Mouse (Mus musculus): ENCODE results near the gene Lgr5.
A peak's percentile ranks its signal among the peaks of the same experiment; 100 is the strongest.

Gene Lgr5

DNA sequence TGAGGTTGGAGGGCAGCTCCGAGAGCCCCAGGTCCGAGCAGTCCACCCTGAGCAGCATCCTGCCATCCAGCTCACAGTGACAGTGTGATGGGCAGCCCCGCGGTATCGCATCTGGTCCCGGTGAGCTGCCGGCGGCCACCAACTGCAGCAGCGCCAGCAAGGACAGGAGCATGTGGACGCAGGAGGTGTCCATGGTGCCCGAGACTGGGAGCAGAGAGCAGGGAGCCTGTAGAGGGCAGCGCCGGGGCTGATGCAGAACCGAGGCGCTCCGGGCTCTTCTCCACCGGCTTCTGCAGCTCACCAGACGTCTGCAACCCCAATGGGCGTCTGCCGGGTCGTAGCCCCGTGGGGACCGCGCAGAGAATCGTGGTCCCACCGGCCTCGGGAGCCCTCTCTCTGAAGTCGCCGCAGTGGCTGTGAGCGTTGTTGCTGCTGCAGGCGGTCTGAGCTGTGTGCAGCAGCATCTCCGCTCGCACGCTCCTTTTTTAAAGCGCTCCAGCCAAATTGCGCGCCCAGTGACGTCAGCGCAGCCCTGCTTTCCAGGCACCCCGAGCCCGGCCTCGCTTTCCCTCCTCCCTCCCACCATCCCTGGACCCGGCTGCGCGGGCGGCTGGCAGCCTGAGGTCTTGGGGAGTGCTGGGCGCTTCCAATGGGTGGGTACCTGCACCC, at the start of gene Lgr5:
Lgr5 (minus strand) TSS at position 480 of the 669 bp plus-strand sequence.
- peak; percentile 66 to 86 for DNase-seq (ENCODE audit: inconsistent age in 2 of 2, low spot score in 1 of 2)

GRCm38 (mm10) chr10:115626678-115627077, 39.1 kb upstream of the Lgr5 start:
- no peak for DNase-seq (ENCODE audit: inconsistent age in 2 of 2, low spot score in 1 of 2)

GRCm38 (mm10) chr10:115624957-115625356, 37.4 kb upstream of the Lgr5 start:
- no peak for DNase-seq (ENCODE audit: inconsistent age in 2 of 2, low spot score in 1 of 2)

DNA sequence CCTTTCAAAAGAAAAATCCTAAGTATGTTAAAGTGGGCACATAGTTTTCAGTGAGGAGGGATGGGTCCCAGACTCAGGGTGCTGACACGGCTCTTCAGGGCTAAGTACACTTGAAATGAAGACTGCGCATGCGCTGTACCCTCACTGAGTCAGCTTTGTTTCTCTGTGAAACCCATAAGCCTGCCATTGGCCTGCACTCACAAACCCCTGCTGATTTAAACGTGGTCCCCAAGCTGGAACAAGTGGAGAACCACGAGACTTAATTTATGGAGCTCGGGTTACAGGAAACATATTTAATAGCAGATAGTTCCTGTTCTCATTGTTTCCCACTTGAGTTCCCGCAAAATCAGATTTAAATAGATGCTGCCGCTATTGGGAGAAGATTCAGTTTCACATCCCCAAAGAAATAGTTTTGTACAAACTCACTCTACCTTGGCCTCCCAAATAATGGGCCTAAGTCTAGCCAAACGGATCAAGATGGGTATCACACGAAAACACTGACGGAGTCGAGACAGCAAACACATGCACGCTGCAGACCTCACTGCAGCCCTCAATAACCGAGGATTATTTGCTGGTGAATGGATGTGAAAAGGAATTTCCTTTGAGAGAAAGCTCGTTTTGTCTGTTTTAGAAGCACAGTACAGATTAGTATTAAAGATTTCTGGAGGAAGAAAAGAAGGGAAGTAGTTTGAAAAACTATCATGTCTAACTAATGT, 36.5 kb upstream of the Lgr5 start:
- DNase-seq (ENCODE audit: inconsistent age in 2 of 2, low spot score in 1 of 2), result no peak

DNA sequence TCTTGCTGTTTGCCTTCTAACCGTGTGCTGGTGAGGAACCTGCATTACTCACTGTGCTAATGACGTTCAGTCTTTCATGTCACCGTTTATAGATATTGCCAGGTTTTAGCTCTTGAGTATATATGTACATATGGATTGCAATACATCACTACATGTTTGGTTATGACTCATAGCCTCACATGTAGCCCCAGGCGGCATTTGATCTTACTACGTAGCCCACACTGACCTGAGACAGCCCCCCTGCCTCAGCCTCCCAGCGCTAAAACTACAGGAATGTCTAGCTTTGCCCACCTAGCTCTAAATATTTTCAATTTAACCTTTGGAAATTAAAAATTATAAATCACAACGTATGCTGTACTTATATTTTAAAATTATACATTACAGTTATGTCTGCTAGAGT, 35.9 kb upstream of the Lgr5 start:
- no peak for DNase-seq (ENCODE audit: inconsistent age in 2 of 2, low spot score in 1 of 2)

DNA sequence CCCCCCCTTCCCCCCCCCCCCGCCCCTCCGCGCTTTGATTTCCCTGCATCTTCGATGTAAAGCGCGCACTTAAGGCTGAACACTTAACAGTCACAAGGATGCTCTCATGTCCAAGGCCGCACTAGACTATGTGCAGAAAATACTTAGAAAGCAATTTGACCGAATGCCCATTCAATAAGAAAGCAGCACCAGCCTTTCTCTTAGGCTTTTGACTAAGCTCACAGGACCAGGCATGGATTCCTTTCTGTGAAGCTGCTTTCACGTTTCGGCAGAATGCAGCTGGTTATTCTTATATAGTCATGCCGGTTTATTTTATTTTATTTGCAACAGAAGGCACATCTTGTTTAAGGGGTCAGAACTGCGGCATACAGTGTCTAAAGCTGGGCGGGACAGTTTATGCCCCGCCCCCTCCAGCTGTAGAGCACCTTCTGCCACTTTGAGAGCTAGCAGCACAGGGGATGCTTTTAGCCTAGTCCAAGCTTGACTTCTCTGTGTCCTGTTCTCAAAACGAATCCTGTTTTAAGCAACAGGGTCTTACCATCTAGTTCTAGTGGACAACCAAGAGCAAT, 30.8 kb upstream of the Lgr5 start:
- DNase-seq (ENCODE audit: inconsistent age in 2 of 2, low spot score in 1 of 2), result no peak

- peak; percentile 7 to 67 for DNase-seq (ENCODE audit: inconsistent age in 2 of 2, low spot score in 1 of 2)
Measured at GRCm38 (mm10) chr10:115617456-115618287, 30.1 kb upstream of the Lgr5 start.

DNA sequence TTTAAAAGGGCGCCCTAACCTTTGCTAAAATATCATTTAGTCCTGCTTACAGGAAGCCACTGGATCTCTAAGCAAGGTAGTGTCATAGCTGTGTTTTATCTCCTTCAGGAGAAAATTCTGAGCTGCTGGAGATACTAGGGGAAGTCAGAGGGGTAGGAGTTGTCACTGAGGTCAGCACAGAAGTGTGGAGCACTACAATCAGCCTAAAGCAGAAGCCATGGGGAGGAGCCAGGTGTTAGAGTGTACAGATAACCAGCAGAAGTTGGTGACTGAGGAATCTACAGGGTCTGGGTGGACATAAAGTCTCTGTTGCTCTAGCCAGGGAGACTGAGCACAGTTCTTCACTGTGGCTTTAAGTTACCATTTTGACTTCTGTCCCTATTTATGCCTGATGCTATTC, 8.2 kb upstream of the Lgr5 start:
- no peak for DNase-seq (ENCODE audit: inconsistent age in 2 of 2, low spot score in 1 of 2)

DNA sequence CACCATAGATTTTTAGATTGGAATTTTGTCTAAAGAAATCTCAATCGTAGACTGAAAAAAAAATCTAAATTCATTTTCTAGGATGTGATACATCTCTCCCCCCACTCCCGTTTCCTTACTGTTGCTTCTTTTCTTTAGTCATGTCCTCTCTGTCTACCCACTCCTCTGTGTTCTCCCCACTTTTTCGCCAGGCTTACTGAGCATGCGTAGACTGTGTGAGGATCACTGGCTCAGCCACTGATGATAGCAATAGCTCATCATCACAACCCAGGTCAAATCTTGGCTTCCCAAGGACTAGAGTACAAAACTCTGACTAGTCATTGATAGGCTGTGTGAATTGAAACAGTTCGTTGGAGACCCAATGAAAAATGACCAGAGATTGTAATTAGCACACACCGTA, 6.1 kb upstream of the Lgr5 start:
- no peak for DNase-seq (ENCODE audit: inconsistent age in 2 of 2, low spot score in 1 of 2)

DNA sequence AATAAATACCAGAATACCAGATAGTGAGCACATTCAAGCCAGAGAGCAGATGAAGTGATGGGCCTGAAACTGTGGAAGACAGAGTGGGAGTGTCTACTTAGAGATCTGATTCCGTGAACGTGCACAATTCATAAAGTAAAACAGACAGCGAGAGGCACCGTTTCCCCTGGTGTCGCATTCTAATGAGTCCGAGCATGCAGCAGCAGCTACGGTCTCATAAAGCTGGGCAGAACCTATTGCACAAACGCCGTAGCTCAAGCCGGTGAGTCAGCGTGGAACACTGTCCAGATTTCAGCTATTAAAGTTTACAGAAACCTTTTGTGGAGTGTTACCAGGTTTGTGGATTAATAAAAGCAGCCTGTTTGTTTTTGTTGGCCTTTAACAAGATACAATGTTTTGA, 5.6 kb upstream of the Lgr5 start:
- DNase-seq (ENCODE audit: inconsistent age in 2 of 2, low spot score in 1 of 2), result peak in 1 of 2 experiments; percentile 35

- DNase-seq (ENCODE audit: inconsistent age in 2 of 2, low spot score in 1 of 2), result no peak
Measured at GRCm38 (mm10) chr10:115587979-115588378, 399 bp upstream of the Lgr5 start.

DNA sequence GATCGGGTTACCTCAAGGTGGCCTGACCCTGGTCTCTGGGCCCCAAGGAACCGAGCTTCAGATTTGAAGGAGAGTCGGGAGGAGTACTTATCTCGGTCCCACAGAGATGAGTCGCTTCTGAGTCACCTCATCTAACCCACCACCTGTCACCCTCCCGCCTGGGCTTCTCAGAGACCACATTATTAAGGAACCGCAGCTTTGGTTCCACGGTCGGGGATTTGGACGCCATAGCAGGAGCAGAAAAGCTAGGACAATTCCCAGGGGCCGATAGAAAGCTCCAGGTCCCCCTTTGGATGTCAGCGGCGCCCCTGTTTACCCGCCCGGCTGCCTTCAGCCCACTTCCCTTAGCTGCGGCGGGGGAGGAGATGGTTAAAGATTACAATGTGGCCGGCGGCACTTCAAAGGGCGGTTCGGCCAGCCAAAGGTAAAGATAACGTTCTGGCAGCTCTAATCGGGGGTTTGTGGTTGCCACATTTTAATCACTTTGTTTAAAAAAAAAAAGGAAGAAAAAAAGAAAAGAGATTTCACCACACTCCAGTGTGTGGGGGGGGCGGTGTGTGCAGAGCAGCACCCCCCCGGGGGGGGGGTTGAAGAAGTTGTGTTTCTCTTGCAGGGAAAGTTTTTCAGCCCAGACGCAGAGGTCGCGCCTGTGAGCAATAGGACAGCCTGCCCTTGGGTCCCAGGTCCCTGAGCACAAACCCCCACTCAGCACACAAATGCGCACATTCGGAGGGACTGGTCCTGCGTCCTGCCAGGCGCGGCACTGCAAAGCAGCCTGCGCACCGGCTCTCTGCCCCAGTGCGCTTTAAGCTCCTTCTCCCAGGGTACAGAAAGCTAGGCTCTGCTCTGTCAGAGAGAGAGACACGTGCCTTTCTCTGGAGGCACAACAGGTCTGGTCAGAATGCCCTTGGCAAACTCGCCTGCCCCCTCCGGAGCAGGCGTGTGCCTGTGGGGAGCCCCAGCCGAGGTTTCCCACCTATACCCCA, 1.0 kb downstream of the Lgr5 start:
- DNase-seq (ENCODE audit: inconsistent age in 2 of 2, low spot score in 1 of 2), result peak in 1 of 2 experiments; percentile 54

- DNase-seq (ENCODE audit: inconsistent age in 2 of 2, low spot score in 1 of 2), result peak in 1 of 2 experiments; percentile 38
Measured at GRCm38 (mm10) chr10:115585491-115586245, 1.9 kb downstream of the Lgr5 start.

- DNase-seq (ENCODE audit: inconsistent age in 2 of 2, low spot score in 1 of 2), result no peak
Measured at GRCm38 (mm10) chr10:115584656-115585055, 2.9 kb downstream of the Lgr5 start.

GRCm38 (mm10) chr10:115583071-115583470, 4.5 kb downstream of the Lgr5 start:
- DNase-seq (ENCODE audit: inconsistent age in 2 of 2, low spot score in 1 of 2), result no peak

- no peak for DNase-seq (ENCODE audit: inconsistent age in 2 of 2, low spot score in 1 of 2)
Measured at GRCm38 (mm10) chr10:115581971-115582370, 5.6 kb downstream of the Lgr5 start.

GRCm38 (mm10) chr10:115579494-115579893, 8.1 kb downstream of the Lgr5 start:
- no peak for DNase-seq (ENCODE audit: inconsistent age in 2 of 2, low spot score in 1 of 2)

DNA sequence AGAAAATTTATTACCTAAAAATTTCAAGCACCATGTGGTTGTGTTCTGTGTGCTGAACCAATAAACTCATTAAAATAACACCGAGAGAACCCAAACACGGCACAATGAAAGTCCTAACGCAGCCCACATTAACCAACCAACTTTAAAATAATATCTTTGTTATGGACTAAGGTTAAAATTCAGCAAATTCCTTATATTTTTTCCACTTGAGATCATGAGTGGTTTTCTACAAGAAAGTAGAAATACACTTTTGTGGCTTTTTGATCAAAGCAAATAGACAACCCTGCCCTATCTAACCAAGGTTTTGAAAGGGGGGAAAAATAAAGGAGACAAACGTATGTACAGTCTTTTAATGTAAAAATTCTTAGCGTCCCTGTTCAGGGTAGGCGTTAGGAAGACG, 8.5 kb downstream of the Lgr5 start:
- no peak for DNase-seq (ENCODE audit: inconsistent age in 2 of 2, low spot score in 1 of 2)

DNA sequence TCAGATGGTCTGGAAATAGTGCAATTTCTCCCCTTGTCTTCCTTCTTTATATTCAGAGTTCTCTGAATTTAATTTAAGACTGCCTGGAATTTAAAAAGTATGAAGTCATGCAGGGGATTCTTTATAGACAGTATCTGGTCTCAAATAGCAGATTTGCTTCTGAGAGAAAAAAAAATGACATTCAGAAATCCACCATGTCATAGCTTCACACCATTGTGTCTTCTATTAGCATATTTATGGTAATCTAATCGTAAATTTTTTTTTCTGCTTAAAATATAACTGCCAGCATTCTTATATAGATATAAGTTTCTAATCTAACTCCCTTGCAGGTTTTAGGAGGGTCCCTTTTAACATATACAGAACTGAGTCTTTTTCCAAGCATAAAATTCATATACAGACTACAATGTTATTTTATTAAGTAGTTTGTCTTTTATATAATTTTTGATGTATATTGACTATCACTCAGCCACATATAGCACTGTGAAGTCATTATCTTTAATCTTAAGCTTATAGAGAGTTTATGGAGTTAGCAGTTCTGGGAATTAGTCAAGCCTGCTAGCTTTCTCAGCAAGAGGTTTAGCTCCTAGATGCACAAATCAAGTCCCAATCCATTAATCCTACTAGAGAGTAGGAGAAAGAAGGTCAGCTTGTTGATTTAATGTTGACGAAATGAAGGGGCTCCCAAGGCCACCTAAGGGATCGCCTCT, 15.7 kb downstream of the Lgr5 start:
- no peak for DNase-seq (ENCODE audit: inconsistent age in 2 of 2, low spot score in 1 of 2)
